Comparison of ENCODE assay signal across 25 mouse cellular contexts in genomic region chr8:114503196-114503595, GRCm38 (mm10).
DNase-seq lines count a peak whose midpoint lies in the region; ATAC-seq lines count a peak whose summit lies in the region.
"Had no signal": no experiment of that assay in that cellular context is flagged by ENCODE, and none has a peak within 500 bp of the region (broad histone marks: within the 10 kb centered on the region; RNA-seq: fewer than 3 reads in every experiment).

No protein-coding gene starts in this region.

- peaks cover 18% of the 10 kb centered on the region for H3K4me1 ChIP-seq in heart, embryonic 11.5 days (ENCODE audit: control insufficient read depth, insufficient read depth, low read length)
- H3K4me1 ChIP-seq in limb, embryonic 10.5 days, result peaks cover 79% of the 10 kb centered on the region
- H3K4me1 ChIP-seq: liver, embryonic 15.5 days had no signal

- no peak overlapping the region for H3K4me3 ChIP-seq in heart, embryonic 11.5 days (ENCODE audit: low read depth, low read length)
- no peak overlapping the region for H3K4me3 ChIP-seq in limb, embryonic 10.5 days
- H3K4me3 ChIP-seq: embryonic facial prominence, embryonic 10.5 days; embryonic facial prominence, embryonic 15.5 days; forebrain, embryonic 13.5 days; gastrocnemius, adult 2 months; heart, adult 2 months; heart, embryonic 13.5 days; kidney, embryonic 15.5 days; liver, embryonic 15.5 days; midbrain, embryonic 13.5 days; neural tube, embryonic 13.5 days; stomach, embryonic 15.5 days had no signal

- H3K27me3 ChIP-seq in heart, embryonic 11.5 days (ENCODE audit: control insufficient read depth, insufficient read depth, low read length), result no peaks in the 10 kb centered on the region
- 0 out of 2 replicates have a peak, but pooled peaks cover 4% of the 10 kb centered on the region for H3K27me3 ChIP-seq in limb, embryonic 10.5 days (ENCODE audit: low read depth, poor library complexity, severe bottlenecking)
- H3K27me3 ChIP-seq: embryonic facial prominence, embryonic 15.5 days; heart, embryonic 13.5 days; liver, embryonic 15.5 days; midbrain, embryonic 13.5 days; neural tube, embryonic 13.5 days; stomach, embryonic 15.5 days had no signal

- 76% methylated on average over 3 of the region's 3 CpGs for WGBS in heart, embryonic 11.5 days (ENCODE audit: insufficient replicate concordance)
- 84% methylated on average over 3 of the region's 3 CpGs for WGBS in limb, embryonic 10.5 days

- H3K9ac ChIP-seq in heart, embryonic 11.5 days (ENCODE audit: low read depth, low read length), result no peak overlapping the region
- H3K9ac ChIP-seq: embryonic facial prominence, embryonic 15.5 days; forebrain, embryonic 13.5 days; heart, embryonic 13.5 days; hindbrain, embryonic 14.5 days; kidney, embryonic 15.5 days; liver, embryonic 15.5 days; lung, embryonic 14.5 days; midbrain, embryonic 13.5 days; neural tube, embryonic 13.5 days; stomach, embryonic 15.5 days had no signal

- no peak for ATAC-seq in heart, embryonic 11.5 days (replicated peaks; ENCODE audit: insufficient number of reproducible peaks, low FRiP score, low TSS enrichment)
- ATAC-seq: forebrain, embryonic 13.5 days; intestine, postnatal 0 days; midbrain, embryonic 13.5 days had no signal

- DNase-seq in heart, adult 11 months, result peak; percentile 63
- peak; percentile 92 for DNase-seq in cerebellum, adult 11-12 months
- DNase-seq in cerebellum, adult 9-11 months, result peak; percentile 93
- no peak for DNase-seq in limb, embryonic 10.5 days (ENCODE audit: low spot score)
- DNase-seq in gastrocnemius, adult 18-20 months (ENCODE audit: low spot score), result no peak
- no peak for DNase-seq in lung, postnatal 4 days
- DNase-seq: adrenal gland, postnatal 14 days; gastrocnemius, adult 2 months; gastrocnemius, postnatal 36 days; heart, adult 2 months; heart, postnatal 10 days; lung, embryonic 14.5 days; lung, postnatal 14 days had no signal

- H3K36me3 ChIP-seq in heart, embryonic 11.5 days (ENCODE audit: control insufficient read depth, insufficient read depth, low read length), result no peaks in the 10 kb centered on the region
- no peaks in the 10 kb centered on the region for H3K36me3 ChIP-seq in limb, embryonic 10.5 days
- H3K36me3 ChIP-seq: embryonic facial prominence, embryonic 10.5 days; embryonic facial prominence, embryonic 15.5 days; heart, embryonic 13.5 days; kidney, embryonic 15.5 days; liver, embryonic 15.5 days; midbrain, embryonic 13.5 days; neural tube, embryonic 13.5 days; stomach, embryonic 15.5 days had no signal

- H3K4me2 ChIP-seq in heart, embryonic 11.5 days, result no peak overlapping the region
- H3K4me2 ChIP-seq: embryonic facial prominence, embryonic 15.5 days; forebrain, embryonic 13.5 days; heart, embryonic 13.5 days; hindbrain, embryonic 14.5 days; kidney, embryonic 15.5 days; liver, embryonic 15.5 days; lung, embryonic 14.5 days; midbrain, embryonic 13.5 days; neural tube, embryonic 13.5 days; stomach, embryonic 15.5 days had no signal

- H3K27ac ChIP-seq in heart, embryonic 11.5 days (ENCODE audit: low read depth, low read length), result no peak overlapping the region
- H3K27ac ChIP-seq in limb, embryonic 10.5 days, result peak overlapping the region; percentile 63
- H3K27ac ChIP-seq: embryonic facial prominence, embryonic 10.5 days; embryonic facial prominence, embryonic 15.5 days; forebrain, embryonic 13.5 days; gastrocnemius, adult 2 months; heart, adult 2 months; heart, embryonic 13.5 days; hindbrain, embryonic 14.5 days; kidney, embryonic 15.5 days; liver, embryonic 15.5 days; midbrain, embryonic 13.5 days; neural tube, embryonic 13.5 days; stomach, embryonic 15.5 days had no signal

- no peaks in the 10 kb centered on the region for H3K9me3 ChIP-seq in heart, embryonic 11.5 days (replicated peaks; ENCODE audit: control insufficient read depth, low read length)
- H3K9me3 ChIP-seq in limb, embryonic 10.5 days (replicated peaks), result no peaks in the 10 kb centered on the region
- H3K9me3 ChIP-seq: embryonic facial prominence, embryonic 10.5 days; embryonic facial prominence, embryonic 15.5 days; forebrain, embryonic 13.5 days; heart, embryonic 13.5 days; kidney, embryonic 15.5 days; liver, embryonic 15.5 days; midbrain, embryonic 13.5 days; neural tube, embryonic 13.5 days; stomach, embryonic 15.5 days had no signal

Comparison
In these comparisons a context has a peak if more than half of its experiments do, and no peak if none do; other contexts are left out.
1. DNase-seq: peak in heart, adult 11 months (single experiment), cerebellum, adult 11-12 months (single experiment) and cerebellum, adult 9-11 months (single experiment); none in limb, embryonic 10.5 days (single experiment), gastrocnemius, adult 18-20 months (single experiment) and lung, postnatal 4 days (0 of 2).